ENCODE assay signal across 8 mouse cellular contexts in the genomic region with DNA sequence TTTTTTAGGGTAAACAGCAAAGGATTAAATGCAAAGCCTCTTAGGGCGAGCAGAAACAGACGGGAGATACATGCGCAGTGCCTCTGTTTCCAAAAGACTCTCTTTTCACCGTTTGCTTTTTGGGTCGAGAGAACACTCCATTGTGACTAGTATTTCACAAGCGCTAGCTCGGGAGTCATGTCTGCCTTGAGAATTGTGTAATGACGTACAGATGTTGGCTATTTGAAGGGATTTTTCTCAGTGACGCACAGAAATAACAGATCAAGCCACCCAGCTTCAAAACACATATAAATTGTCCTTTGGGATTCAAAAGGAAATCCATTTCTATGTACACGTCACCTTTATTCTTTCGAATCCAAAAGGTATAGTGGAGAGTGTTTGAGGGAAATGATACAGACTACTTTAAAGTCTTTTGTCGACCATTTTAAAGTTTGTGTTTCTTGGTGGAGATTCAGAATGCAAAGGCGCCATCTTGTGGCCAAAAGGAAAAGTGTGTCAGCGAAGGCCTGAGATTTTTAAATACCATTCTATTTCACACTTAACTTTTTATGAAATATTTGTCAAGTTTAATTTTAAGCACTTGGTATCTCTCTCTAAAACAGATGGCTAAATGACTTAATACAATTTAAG.
DNase-seq lines count a peak whose midpoint lies in the region; ATAC-seq lines count a peak whose summit lies in the region.

No protein-coding gene starts in this region.

- 49% methylated on average over 14 of the region's 14 CpGs for WGBS in intestine, embryonic 14.5 days
- 53% methylated on average over 14 of the region's 14 CpGs for WGBS in intestine, embryonic 15.5 days
- 45% methylated on average over 14 of the region's 14 CpGs for WGBS in midbrain, embryonic 14.5 days

- H3K9me3 ChIP-seq in intestine, embryonic 14.5 days (ENCODE audit: control insufficient read depth, low read length) = no peaks in the 10 kb centered on the region
- no peaks in the 10 kb centered on the region for H3K9me3 ChIP-seq in intestine, embryonic 15.5 days
- H3K9me3 ChIP-seq in midbrain, embryonic 14.5 days (ENCODE audit: control insufficient read depth, low read length) = no peaks in the 10 kb centered on the region

- no peak for ATAC-seq in intestine, embryonic 14.5 days (replicated peaks; ENCODE audit: low FRiP score, low TSS enrichment, low read depth)
- no peak for ATAC-seq in intestine, embryonic 15.5 days
- ATAC-seq in midbrain, embryonic 14.5 days (ENCODE audit: low FRiP score, low TSS enrichment) = no peak

- no peak overlapping the region for H3K9ac ChIP-seq in intestine, embryonic 14.5 days (ENCODE audit: low read length)
- H3K9ac ChIP-seq in intestine, embryonic 15.5 days = no peak overlapping the region
- no peak overlapping the region for H3K9ac ChIP-seq in midbrain, embryonic 14.5 days (replicated peaks; ENCODE audit: low read length)

- no peaks in the 10 kb centered on the region for H3K36me3 ChIP-seq in intestine, embryonic 14.5 days (ENCODE audit: control insufficient read depth, insufficient read depth, low read length)
- no peaks in the 10 kb centered on the region for H3K36me3 ChIP-seq in intestine, embryonic 15.5 days
- H3K36me3 ChIP-seq in midbrain, embryonic 14.5 days (ENCODE audit: control insufficient read depth, insufficient read depth, low read length) = no peaks in the 10 kb centered on the region

- H3K4me1 ChIP-seq in intestine, embryonic 14.5 days (replicated peaks; ENCODE audit: control insufficient read depth, insufficient read depth, low read length) = no peaks in the 10 kb centered on the region
- H3K4me1 ChIP-seq in intestine, embryonic 15.5 days (replicated peaks) = no peaks in the 10 kb centered on the region
- H3K4me1 ChIP-seq in midbrain, embryonic 14.5 days (ENCODE audit: control insufficient read depth, insufficient read depth, low read length) = no peaks in the 10 kb centered on the region

- H3K27me3 ChIP-seq in intestine, embryonic 14.5 days (replicated peaks; ENCODE audit: control insufficient read depth, insufficient read depth, low read length) = no peaks in the 10 kb centered on the region
- no peaks in the 10 kb centered on the region for H3K27me3 ChIP-seq in intestine, embryonic 15.5 days (replicated peaks)
- H3K27me3 ChIP-seq in midbrain, embryonic 14.5 days (ENCODE audit: control insufficient read depth, insufficient read depth, low read length) = no peaks in the 10 kb centered on the region

- H3K27ac ChIP-seq in intestine, embryonic 14.5 days (ENCODE audit: low read depth) = no peak overlapping the region
- no peak overlapping the region for H3K27ac ChIP-seq in intestine, embryonic 15.5 days
- no peak overlapping the region for H3K27ac ChIP-seq in midbrain, embryonic 14.5 days (replicated peaks; ENCODE audit: low read depth, low read length)

- H3K4me3 ChIP-seq in intestine, embryonic 14.5 days (ENCODE audit: low read depth, low read length) = no peak overlapping the region
- no peak overlapping the region for H3K4me3 ChIP-seq in intestine, embryonic 15.5 days (replicated peaks)
- no peak overlapping the region for H3K4me3 ChIP-seq in midbrain, embryonic 14.5 days (replicated peaks; ENCODE audit: low read depth, low read length)

- no peak overlapping the region for H3K4me2 ChIP-seq in intestine, embryonic 14.5 days (ENCODE audit: low read length)
- H3K4me2 ChIP-seq in intestine, embryonic 15.5 days (replicated peaks) = no peak overlapping the region
- H3K4me2 ChIP-seq in midbrain, embryonic 14.5 days (ENCODE audit: low read length) = peak overlapping the region; percentile 13; the same call in 1 of the 2 replicates

- intact Hi-C loops in left cerebral cortex, postnatal 10 days (cut with DNase I) = loop anchor here (5.0 to 10.0 kb wide), 2 partner anchors 214 to 1807 kb away; no protein-coding TSS in a partner anchor

- peak; percentile 74 for DNase-seq in intestine, embryonic 14.5 days (ENCODE audit: low spot score)
- DNase-seq in ES-CJ7 (ENCODE audit: low read depth, low spot score) = peak; percentile 39
- DNase-seq in c-Kit-positive CD71-negative TER-119-negative erythroid progenitor cells, embryonic 14.5 days (ENCODE audit: low read depth) = peak; percentile 38
- peak; percentile 46 for DNase-seq in gastrocnemius, postnatal 10 days
- peak; percentile 25 to 53 for DNase-seq in left cerebral cortex, postnatal 10 days (ENCODE audit: extremely low spot score in 1 of 2, low spot score in 2 of 2)
- DNase-seq in midbrain, embryonic 14.5 days = peak; percentile 84
- no peak for DNase-seq in ovary, postnatal 10 days (ENCODE audit: low spot score)
